Comparison of ENCODE assay signal across 18 mouse cellular contexts in genomic region chr1:61825560-61826191, GRCm38 (mm10).
"Had no signal": no experiment of that assay in that cellular context is flagged by ENCODE, and none has a peak within 500 bp of the region (broad histone marks: within the 10 kb centered on the region; RNA-seq: fewer than 3 reads in every experiment).

No protein-coding gene starts in this region.

- H3K9me3 ChIP-seq: lung, embryonic 15.5 days; megakaryocyte, embryonic 14.5 days; midbrain, embryonic 13.5 days; midbrain, embryonic 15.5 days; neural tube, embryonic 12.5 days; stomach, embryonic 15.5 days had no signal

- H3K36me3 ChIP-seq: lung, embryonic 15.5 days; midbrain, embryonic 13.5 days; midbrain, embryonic 15.5 days; neural tube, embryonic 12.5 days; stomach, embryonic 15.5 days had no signal

- H3K9ac ChIP-seq: liver, postnatal 0 days; lung, embryonic 15.5 days; midbrain, embryonic 13.5 days; midbrain, embryonic 15.5 days; neural tube, embryonic 12.5 days; stomach, embryonic 15.5 days had no signal

- H3K4me2 ChIP-seq: lung, embryonic 15.5 days; midbrain, embryonic 11.5 days; midbrain, embryonic 13.5 days; midbrain, embryonic 15.5 days; neural tube, embryonic 12.5 days; stomach, embryonic 15.5 days had no signal

- H3K27ac ChIP-seq: lung, embryonic 15.5 days; macrophage; midbrain, embryonic 13.5 days; midbrain, embryonic 15.5 days; neural tube, embryonic 12.5 days; stomach, embryonic 15.5 days; stomach, postnatal 0 days had no signal

- ATAC-seq: liver, postnatal 0 days; lung, postnatal 0 days; midbrain, embryonic 13.5 days; midbrain, embryonic 15.5 days had no signal

- DNase-seq: liver, postnatal 0 days; lung, adult 2 months; lung, postnatal 14 days; lung, postnatal 36 days; right cerebral cortex, postnatal 14 days; thymus, adult 2 months; thymus, postnatal 25 days; thymus, postnatal 4 days had no signal

- H3K4me1 ChIP-seq: lung, embryonic 15.5 days; megakaryocyte, embryonic 14.5 days; midbrain, embryonic 13.5 days; midbrain, embryonic 15.5 days; neural tube, embryonic 12.5 days; stomach, embryonic 15.5 days had no signal

- H3K4me3 ChIP-seq: lung, embryonic 15.5 days; megakaryocyte, embryonic 14.5 days; midbrain, embryonic 13.5 days; midbrain, embryonic 15.5 days; neural tube, embryonic 12.5 days; stomach, embryonic 15.5 days had no signal

- H3K27me3 ChIP-seq: lung, embryonic 15.5 days; megakaryocyte, embryonic 14.5 days; midbrain, embryonic 13.5 days; midbrain, embryonic 15.5 days; neural tube, embryonic 12.5 days; stomach, embryonic 15.5 days had no signal
